Comparison of ENCODE assay signal across 8 mouse cellular contexts in genomic region chr4:120571070-120571464, GRCm38 (mm10). TPM values are rescaled to one million over a fixed set of nuclear protein-coding genes. Genes with fewer than 3 reads are reported as not detected.
DNase-seq lines count a peak whose midpoint lies in the region; ATAC-seq and TF ChIP-seq lines count a peak whose summit lies in the region.
"Had no signal": no experiment of that assay in that cellular context is flagged by ENCODE, and none has a peak within 500 bp of the region (broad histone marks: within the 10 kb centered on the region; RNA-seq: fewer than 3 reads in every experiment).

No protein-coding gene starts in this region.

- no peak for TF ChIP-seq CTCF in stomach, postnatal 0 days (IDR thresholded peaks at IDR 0.05; ENCODE audit: low read depth)

- WGBS in lung, embryonic 16.5 days = 46% methylated on average over 3 of the region's 3 CpGs
- 82% methylated on average over 3 of the region's 3 CpGs for WGBS in forebrain, embryonic 11.5 days
- WGBS in limb, embryonic 13.5 days = 45% methylated on average over 3 of the region's 3 CpGs
- 57% methylated on average over 3 of the region's 3 CpGs for WGBS in stomach, postnatal 0 days

- peak overlapping the region; percentile 90 for H3K4me3 ChIP-seq in lung, embryonic 16.5 days (ENCODE audit: low read length)
- H3K4me3 ChIP-seq in forebrain, embryonic 11.5 days (ENCODE audit: low read depth, low read length) = no peak overlapping the region
- peak overlapping the region; percentile 75 for H3K4me3 ChIP-seq in limb, embryonic 13.5 days
- H3K4me3 ChIP-seq in stomach, postnatal 0 days (ENCODE audit: low read depth, low read length) = no peak overlapping the region

- TF ChIP-seq EP300 in stomach, postnatal 0 days (optimal IDR thresholded peaks at IDR 0.05) = no peak

- H3K27me3 ChIP-seq in lung, embryonic 16.5 days (ENCODE audit: control insufficient read depth, insufficient read depth, low read depth, low read length) = no peaks in the 10 kb centered on the region
- no peaks in the 10 kb centered on the region for H3K27me3 ChIP-seq in forebrain, embryonic 11.5 days (ENCODE audit: control insufficient read depth, insufficient read depth, low read length)
- H3K27me3 ChIP-seq in limb, embryonic 13.5 days = no peaks in the 10 kb centered on the region
- H3K27me3 ChIP-seq in stomach, postnatal 0 days (ENCODE audit: control insufficient read depth, insufficient read depth, low read length) = no peaks in the 10 kb centered on the region

- DNase-seq in lung, postnatal 10 days = no peak
- DNase-seq in forebrain, embryonic 11.5 days (ENCODE audit: low spot score) = no peak
- DNase-seq in stomach, postnatal 0 days (ENCODE audit: low spot score) = no peak
- DNase-seq in thymus, postnatal 25 days = no peak
- DNase-seq: layer of hippocampus, postnatal 36 days had no signal

- H3K4me1 ChIP-seq in lung, embryonic 16.5 days (replicated peaks; ENCODE audit: control insufficient read depth, insufficient read depth, low read length) = peaks cover 29% of the 10 kb centered on the region
- H3K4me1 ChIP-seq in forebrain, embryonic 11.5 days (replicated peaks; ENCODE audit: control insufficient read depth, insufficient read depth, low read length) = 0 out of 2 replicates have a peak, but pooled peaks cover 2% of the 10 kb centered on the region
- peaks cover 31% of the 10 kb centered on the region for H3K4me1 ChIP-seq in limb, embryonic 13.5 days
- H3K4me1 ChIP-seq in stomach, postnatal 0 days (replicated peaks; ENCODE audit: control insufficient read depth, insufficient read depth) = peaks cover 7% of the 10 kb centered on the region; the same call in 1 of the 2 replicates

- peak overlapping the region; percentile 92 for H3K4me2 ChIP-seq in lung, embryonic 16.5 days (ENCODE audit: low read depth, low read length)
- peak overlapping the region; percentile 87; the same call in 1 of the 2 replicates for H3K4me2 ChIP-seq in forebrain, embryonic 11.5 days (ENCODE audit: low read depth, low read length, severe bottlenecking)
- peak overlapping the region; percentile 78 for H3K4me2 ChIP-seq in limb, embryonic 13.5 days (replicated peaks)
- H3K4me2 ChIP-seq in stomach, postnatal 0 days (replicated peaks; ENCODE audit: low read depth) = peak overlapping the region; percentile 93

- H3K27ac ChIP-seq in lung, embryonic 16.5 days (ENCODE audit: low read length) = peak overlapping the region; percentile 98
- no peak overlapping the region for H3K27ac ChIP-seq in forebrain, embryonic 11.5 days (ENCODE audit: low read depth, low read length)
- peak overlapping the region; percentile 89 for H3K27ac ChIP-seq in limb, embryonic 13.5 days
- peak overlapping the region; percentile 95 for H3K27ac ChIP-seq in stomach, postnatal 0 days (replicated peaks)

- H3K9ac ChIP-seq in lung, embryonic 16.5 days (ENCODE audit: low read length) = peak overlapping the region; percentile 90
- H3K9ac ChIP-seq in forebrain, embryonic 11.5 days (ENCODE audit: low read length) = no peak overlapping the region; the same call in 1 of the 2 replicates
- H3K9ac ChIP-seq in limb, embryonic 13.5 days = no peak overlapping the region; the same call in 1 of the 2 replicates
- no peak overlapping the region for H3K9ac ChIP-seq in stomach, postnatal 0 days (ENCODE audit: low read length)

- ATAC-seq in lung, embryonic 16.5 days (ENCODE audit: low read depth) = no peak
- no peak for ATAC-seq in forebrain, embryonic 11.5 days (replicated peaks; ENCODE audit: low FRiP score)
- no peak for ATAC-seq in limb, embryonic 13.5 days (ENCODE audit: low FRiP score, low read depth)
- no peak for ATAC-seq in stomach, postnatal 0 days (ENCODE audit: low FRiP score, low TSS enrichment)
- ATAC-seq in erythroid progenitor cell, adult 5-6 weeks (replicated peaks; ENCODE audit: low FRiP score, poor library complexity, severe bottlenecking) = no peak

- H3K36me3 ChIP-seq in lung, embryonic 16.5 days (ENCODE audit: control insufficient read depth, insufficient read depth, low read length) = no peaks in the 10 kb centered on the region
- no peaks in the 10 kb centered on the region for H3K36me3 ChIP-seq in forebrain, embryonic 11.5 days (ENCODE audit: control insufficient read depth, insufficient read depth, low read length)
- peaks cover 3% of the 10 kb centered on the region; the same call in 1 of the 2 replicates for H3K36me3 ChIP-seq in limb, embryonic 13.5 days
- no peaks in the 10 kb centered on the region for H3K36me3 ChIP-seq in stomach, postnatal 0 days (ENCODE audit: control insufficient read depth, insufficient read depth, low read length)

- no peaks in the 10 kb centered on the region for H3K9me3 ChIP-seq in lung, embryonic 16.5 days (ENCODE audit: control insufficient read depth, low read length)
- no peaks in the 10 kb centered on the region for H3K9me3 ChIP-seq in forebrain, embryonic 11.5 days (ENCODE audit: control insufficient read depth, low read length)
- H3K9me3 ChIP-seq in limb, embryonic 13.5 days = no peaks in the 10 kb centered on the region
- H3K9me3 ChIP-seq in stomach, postnatal 0 days (ENCODE audit: control insufficient read depth, low read length) = no peaks in the 10 kb centered on the region

RNA-seq across cellular contexts. Expression of gene Ctps, which starts 1.0 kb away (rescaled TPM):
- polyA plus RNA-seq in lung, embryonic 16.5 days (2015; fragmentation: Nextera tagmentation; extraction: Ambion mirVana) = 64.8 and 70.0 TPM in 2 replicates
- 142 and 149 TPM in 2 replicates for polyA plus RNA-seq in forebrain, embryonic 11.5 days (2014; fragmentation: Nextera tagmentation; extraction: Ambion mirVana)
- polyA plus RNA-seq in limb, embryonic 13.5 days (2015; fragmentation: Nextera tagmentation; extraction: Ambion mirVana) = 89.6 and 91.0 TPM in 2 replicates
- polyA plus RNA-seq in stomach, postnatal 0 days (2015; fragmentation: Nextera tagmentation; extraction: Ambion mirVana) = 30.9 and 34.1 TPM in 2 replicates
- 18.9 and 22.7 TPM in 2 replicates for total RNA-seq in erythroid progenitor cell, adult 5-6 weeks (2015; ENCODE audit: low replicate concordance)
- total RNA-seq in erythroid progenitor cell, adult 5-6 weeks (2017; ENCODE audit: low replicate concordance) = 19.4 and 30.8 TPM in 2 replicates

RNA-seq across cellular contexts. Expression of gene Gm8439, which starts 17.5 kb away (rescaled TPM):
- polyA plus RNA-seq in lung, embryonic 16.5 days (2015; fragmentation: Nextera tagmentation; extraction: Ambion mirVana) = not detected in 2 replicates
- not detected in 2 replicates for polyA plus RNA-seq in forebrain, embryonic 11.5 days (2014; fragmentation: Nextera tagmentation; extraction: Ambion mirVana)
- polyA plus RNA-seq in limb, embryonic 13.5 days (2015; fragmentation: Nextera tagmentation; extraction: Ambion mirVana) = not detected in 2 replicates
- polyA plus RNA-seq in stomach, postnatal 0 days (2015; fragmentation: Nextera tagmentation; extraction: Ambion mirVana) = not detected in 2 replicates
- total RNA-seq in erythroid progenitor cell, adult 5-6 weeks (2015; ENCODE audit: low replicate concordance) = not detected in 2 replicates
- total RNA-seq in erythroid progenitor cell, adult 5-6 weeks (2017; ENCODE audit: low replicate concordance) = not detected in 2 replicates
- total RNA-seq: layer of hippocampus, postnatal 36 days had no signal

RNA-seq across cellular contexts. Expression of gene Slfnl1, which starts 39.0 kb away (rescaled TPM):
- not detected in 2 replicates for polyA plus RNA-seq in lung, embryonic 16.5 days (2015; fragmentation: Nextera tagmentation; extraction: Ambion mirVana)
- not detected in 2 replicates for polyA plus RNA-seq in forebrain, embryonic 11.5 days (2014; fragmentation: Nextera tagmentation; extraction: Ambion mirVana)
- polyA plus RNA-seq in limb, embryonic 13.5 days (2015; fragmentation: Nextera tagmentation; extraction: Ambion mirVana) = not detected in 2 replicates
- 0.07 TPM in 1 of 2 replicates, not detected in the other for polyA plus RNA-seq in stomach, postnatal 0 days (2015; fragmentation: Nextera tagmentation; extraction: Ambion mirVana)
- not detected in 2 replicates for total RNA-seq in erythroid progenitor cell, adult 5-6 weeks (2015; ENCODE audit: low replicate concordance)
- not detected in 2 replicates for total RNA-seq in erythroid progenitor cell, adult 5-6 weeks (2017; ENCODE audit: low replicate concordance)

Comparison
In these comparisons a context has a peak if more than half of its experiments do, and no peak if none do; other contexts are left out.
1. H3K4me3 ChIP-seq: peak in lung, embryonic 16.5 days (single experiment) and limb, embryonic 13.5 days (single experiment); none in forebrain, embryonic 11.5 days (single experiment) and stomach, postnatal 0 days (single experiment).
2. Peak in every context shown above with its lines, with median percentiles within 50 percentile points of each other: H3K4me2 ChIP-seq.